Mouse (Mus musculus) CH12.LX (cell line): ENCODE results near the gene Commd1. TPM values are rescaled to one million over a fixed set of nuclear protein-coding genes. Genes with fewer than 3 reads are reported as not detected.
A peak's percentile ranks its signal among the peaks of the same experiment; 100 is the strongest.

ENCODE experiments used
- DNase-seq: peaks from one replicate; pipeline ENCODE4 v3.0.0-alpha.2; 2013; ENCODE audit errors: extremely low read depth
- H3K27ac ChIP-seq: 2 replicates; pipeline ENCODE4 v1.5.1; 2012; ENCODE audit warnings: low read depth, mild to moderate bottlenecking, control low read depth, moderate library complexity; ENCODE audit not compliant: insufficient read depth
- H3K27me3 ChIP-seq: replicated peaks from 2 replicates; pipeline ENCODE3; 2012; ENCODE audit warnings: inconsistent platforms
- H3K36me3 ChIP-seq, 2 experiments: replicated peaks in 1 of 2; 2 replicates each; pipeline versions ENCODE3 to v1.6.1; 2012; ENCODE audit warnings: inconsistent platforms in 1 of 2, low read length in 1 of 2, mild to moderate bottlenecking in 1 of 2, mixed read lengths in 1 of 2, moderate library complexity in 1 of 2; ENCODE audit not compliant: control insufficient read depth in 1 of 2, insufficient read depth in 1 of 2
- H3K4me1 ChIP-seq, 2 experiments: 2 replicates each; pipeline ENCODE4 v1.6.1; 2012; ENCODE audit warnings: inconsistent platforms in 1 of 2, moderate library complexity in 1 of 2; ENCODE audit not compliant: insufficient read depth in 2 of 2, control insufficient read depth in 1 of 2
- H3K4me2 ChIP-seq: 2 replicates; pipeline ENCODE4 v1.6.1; 2012; ENCODE audit warnings: low read depth, mild to moderate bottlenecking, control low read depth; ENCODE audit not compliant: poor library complexity, insufficient read depth, severe bottlenecking
- H3K4me3 ChIP-seq, 3 experiments: fragments of 150-350 bp in 1 of 3; sonication (generic) in 1 of 3; replicated peaks in 1 of 3; 2 replicates each; pipeline versions ENCODE3 to v1.5.1; 2011 to 2012; ENCODE audit warnings: low read depth in 2 of 3, low read length in 2 of 3, mild to moderate bottlenecking in 2 of 3, moderate library complexity in 2 of 3, control low read depth in 1 of 3, improper control_type of control experiment in 1 of 3, inconsistent platforms in 1 of 3, mixed read lengths in 1 of 3; ENCODE audit not compliant: poor library complexity in 1 of 3
- H3K79me2 ChIP-seq: replicated peaks from 2 replicates; pipeline ENCODE4 v1.6.1; 2012; ENCODE audit warnings: mild to moderate bottlenecking, moderate library complexity; ENCODE audit not compliant: control insufficient read depth, poor library complexity, insufficient read depth, severe bottlenecking; ENCODE audit errors: extremely low read depth
- H3K9ac ChIP-seq: 2 replicates; pipeline ENCODE4 v1.6.1; 2012; ENCODE audit warnings: low read depth, mild to moderate bottlenecking, control low read depth, moderate library complexity; ENCODE audit not compliant: insufficient read depth
- H3K9me3 ChIP-seq: replicated peaks from 2 replicates; pipeline ENCODE3; 2012; ENCODE audit warnings: low read length, inconsistent platforms, mixed read lengths
- BHLHE40 ChIP-seq: IDR thresholded peaks from 2 replicates; pipeline ENCODE4 v1.6.1; 2011; ENCODE audit warnings: mild to moderate bottlenecking, low read depth, low read length, improper control_type of control experiment
- CHD2 ChIP-seq: IDR thresholded peaks from 2 replicates; pipeline ENCODE4 v1.6.1; 2011; ENCODE audit warnings: low read length, improper control_type of control experiment
- CTCF ChIP-seq, 2 experiments: IDR thresholded peaks in 1 of 2; conservative IDR thresholded peaks in 1 of 2; 2 replicates each; pipeline ENCODE4 v1.5.1; 2011 to 2012; ENCODE audit warnings: low read depth in 2 of 2, low read length in 2 of 2, improper control_type of control experiment in 1 of 2, inconsistent platforms in 1 of 2, mild to moderate bottlenecking in 1 of 2, moderate library complexity in 1 of 2
- E2F4 ChIP-seq: IDR thresholded peaks from 2 replicates; pipeline ENCODE4 v1.6.1; 2011; ENCODE audit warnings: low read depth, low read length, improper control_type of control experiment; ENCODE audit not compliant: insufficient replicate concordance
- ETS1 ChIP-seq: conservative IDR thresholded peaks from 2 replicates; pipeline ENCODE4 v1.6.1; 2012; ENCODE audit warnings: low read depth, mild to moderate bottlenecking, inconsistent platforms, low read length, improper control_type of control experiment, moderate library complexity
- GABPA ChIP-seq: IDR thresholded peaks from 2 replicates; pipeline ENCODE4 v1.6.1; 2012; ENCODE audit warnings: low read depth, low read length, improper control_type of control experiment, inconsistent platforms; ENCODE audit not compliant: insufficient replicate concordance
- HCFC1 ChIP-seq: IDR thresholded peaks from 2 replicates; pipeline ENCODE4 v1.6.1; 2012; ENCODE audit warnings: low read depth, mild to moderate bottlenecking, inconsistent platforms, low read length, improper control_type of control experiment
- IRF4 ChIP-seq: IDR thresholded peaks from 2 replicates; pipeline ENCODE4 v1.6.1; 2014; ENCODE audit warnings: low read depth, mild to moderate bottlenecking, inconsistent platforms, low read length, improper control_type of control experiment
- JUN ChIP-seq: IDR thresholded peaks from 2 replicates; pipeline ENCODE4 v1.6.1; 2011; ENCODE audit warnings: low read depth, mild to moderate bottlenecking, low read length, improper control_type of control experiment, moderate library complexity; ENCODE audit not compliant: insufficient read depth
- JUND ChIP-seq: conservative IDR thresholded peaks from 2 replicates; pipeline ENCODE4 v1.6.1; 2011; ENCODE audit warnings: low read depth, low read length, improper control_type of control experiment
- MAX ChIP-seq: IDR thresholded peaks from 2 replicates; pipeline ENCODE4 v1.6.1; 2011; ENCODE audit warnings: low read length, improper control_type of control experiment
- MAZ ChIP-seq: IDR thresholded peaks from 2 replicates; pipeline ENCODE4 v1.6.1; 2012; ENCODE audit warnings: low read depth, mild to moderate bottlenecking, inconsistent platforms, low read length, improper control_type of control experiment, moderate library complexity
- MEF2A ChIP-seq: IDR thresholded peaks from 2 replicates; pipeline ENCODE4 v1.6.1; 2014; ENCODE audit warnings: low read depth, mild to moderate bottlenecking, inconsistent platforms, low read length, improper control_type of control experiment, borderline replicate concordance
- MXI1 ChIP-seq: IDR thresholded peaks from 2 replicates; pipeline ENCODE4 v1.6.1; 2011; ENCODE audit warnings: mild to moderate bottlenecking, low read depth, low read length, improper control_type of control experiment
- MYC ChIP-seq: IDR thresholded peaks from 2 replicates; pipeline ENCODE4 v1.6.1; 2011; ENCODE audit warnings: low read depth, mild to moderate bottlenecking, improper control_type of control experiment, low read length
- NELFE ChIP-seq: IDR thresholded peaks from 2 replicates; pipeline ENCODE4 v1.6.1; 2011; ENCODE audit warnings: low read depth, low read length, improper control_type of control experiment
- PAX5 ChIP-seq: IDR thresholded peaks from 2 replicates; pipeline ENCODE4 v1.6.1; 2012; ENCODE audit warnings: low read length, inconsistent platforms, mixed read lengths
- POLR2A ChIP-seq: IDR thresholded peaks from 2 replicates; pipeline ENCODE4 v1.6.1; 2011; ENCODE audit warnings: low read depth, mild to moderate bottlenecking, improper control_type of control experiment, low read length
- RAD21 ChIP-seq: IDR thresholded peaks from 2 replicates; pipeline ENCODE4 v1.6.1; 2011; ENCODE audit warnings: low read depth, mild to moderate bottlenecking, low read length, improper control_type of control experiment, moderate library complexity
- RCOR1 ChIP-seq: conservative IDR thresholded peaks from 2 replicates; pipeline ENCODE4 v1.6.1; 2012; ENCODE audit warnings: low read depth, mild to moderate bottlenecking, inconsistent platforms, low read length, improper control_type of control experiment
- SIN3A ChIP-seq: IDR thresholded peaks from 2 replicates; pipeline ENCODE4 v1.6.1; 2012; ENCODE audit warnings: low read length, improper control_type of control experiment, inconsistent platforms
- SMC3 ChIP-seq: IDR thresholded peaks from 2 replicates; pipeline ENCODE4 v1.6.1; 2011; ENCODE audit warnings: low read depth, low read length, improper control_type of control experiment
- TCF12 ChIP-seq: IDR thresholded peaks from 2 replicates; pipeline ENCODE4 v1.6.1; 2014; ENCODE audit warnings: low read depth, mild to moderate bottlenecking, inconsistent platforms, low read length, improper control_type of control experiment
- UBTF ChIP-seq: IDR thresholded peaks from 2 replicates; pipeline ENCODE4 v1.6.1; 2012; ENCODE audit warnings: low read depth, mild to moderate bottlenecking, inconsistent platforms, low read length, improper control_type of control experiment, moderate library complexity
- USF1 ChIP-seq: IDR thresholded peaks from 2 replicates; pipeline ENCODE4 v1.6.1; 2014; ENCODE audit warnings: low read depth, mild to moderate bottlenecking, inconsistent platforms, low read length, improper control_type of control experiment
- USF2 ChIP-seq: conservative IDR thresholded peaks from 2 replicates; pipeline ENCODE4 v1.6.1; 2011; ENCODE audit warnings: low read depth, low read length, improper control_type of control experiment
- ZMIZ1 ChIP-seq: IDR thresholded peaks from 2 replicates; pipeline ENCODE4 v1.6.1; 2012; ENCODE audit warnings: low read depth, mild to moderate bottlenecking, inconsistent platforms, low read length, improper control_type of control experiment
- ZNF384 ChIP-seq: IDR thresholded peaks from 2 replicates; pipeline ENCODE4 v1.6.1; 2012; ENCODE audit warnings: low read depth, low read length, improper control_type of control experiment, inconsistent platforms
- dilution Hi-C: fragments of 300-500 bp; cut with MboI; formaldehyde crosslinking; loops from 2 replicates; pipeline ENCODE4 v1.14.3; 2020; ENCODE audit warnings: low sequenced_read_pairs; ENCODE audit not compliant: extremely low pct_unique_long_range_greater_than_20kb, extremely low pct_ligation_motif_present
- in situ Hi-C: fragments of 300-500 bp; cut with MboI; formaldehyde crosslinking; loops from 3 replicates; pipeline ENCODE4 v1.14.3; 2019; ENCODE audit warnings: low sequenced_read_pairs, low pct_ligation_motif_present, low pct_unique_long_range_greater_than_20kb, mixed read lengths
- polyA plus RNA-seq: library from polyadenylated mRNA; unstranded; fragments of >175 nt; gene quantifications from 2 replicates; pipeline ENCODE4 v1.2.1, GENCODE M21; 2012; ENCODE audit warnings: low read depth; ENCODE audit not compliant: insufficient read length
- total RNA-seq, 2 experiments: library from RNA; depleted of rRNA; stranded (reverse); fragments of 300-350 nt in 1 of 2; fragments of >200 nt in 1 of 2; gene quantifications; 2 replicates each; pipeline ENCODE4 v1.2.3; 2012 to 2014

The Commd1 gene
- total and polyA plus RNA-seq, 3 experiments, result 109 to 163 (median 113) TPM

DNA sequence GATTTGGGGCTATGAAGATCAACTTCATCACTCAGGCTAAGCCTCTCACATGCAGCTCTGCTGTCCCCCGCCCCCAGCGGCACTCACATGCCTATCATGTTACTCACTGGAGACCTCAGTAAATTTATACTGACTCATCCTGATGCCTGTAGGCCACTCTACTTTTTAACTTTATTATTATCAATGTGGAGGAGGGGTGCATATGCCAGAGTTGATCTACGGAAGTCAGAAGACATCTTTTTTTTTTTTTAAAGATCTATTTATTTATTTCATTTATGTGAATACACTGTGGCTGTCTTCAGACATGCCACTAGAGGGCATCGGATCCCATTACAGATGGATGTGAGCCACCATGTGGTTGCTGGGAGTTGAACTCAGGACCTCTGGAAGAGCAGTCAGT lies 16.7 kb downstream of the Commd1 start:
- H3K36me3 ChIP-seq, result peaks cover 4 to 20% of the 10 kb centered on the region in 2 experiments
- no peak overlapping the region for H3K4me2 ChIP-seq
- no peak overlapping the region for H3K9ac ChIP-seq
- TF ChIP-seq MYC (0 out of 2 replicates have a peak, but pooled peaks have one; percentile 19), USF2 (no peak), CTCF (conservative IDR thresholded peaks at IDR 0.05 in 1 of 2, IDR thresholded peaks at IDR 0.05 in 1 of 2; ENCODE audit: low read depth in 2 of 2, low read length in 2 of 2) (peak in 1 of 2 experiments; percentile 67; a peak in 2 of 4 replicates), SMC3 (peak; percentile 31)
- no peak overlapping the region for H3K4me3 ChIP-seq
- dilution Hi-C loops (no loop called here), in situ Hi-C loops (no loop called here)
- H3K79me2 ChIP-seq, result no peaks in the 10 kb centered on the region; the same call in 1 of the 2 replicates
- H3K27ac ChIP-seq, result no peak overlapping the region
- no peaks in the 10 kb centered on the region for H3K27me3 ChIP-seq
- peaks cover 0 to 4% of the 10 kb centered on the region in 2 experiments; a peak in 3 of 4 replicates for H3K4me1 ChIP-seq
- no peak for DNase-seq
- peaks cover 11% of the 10 kb centered on the region for H3K9me3 ChIP-seq

DNA sequence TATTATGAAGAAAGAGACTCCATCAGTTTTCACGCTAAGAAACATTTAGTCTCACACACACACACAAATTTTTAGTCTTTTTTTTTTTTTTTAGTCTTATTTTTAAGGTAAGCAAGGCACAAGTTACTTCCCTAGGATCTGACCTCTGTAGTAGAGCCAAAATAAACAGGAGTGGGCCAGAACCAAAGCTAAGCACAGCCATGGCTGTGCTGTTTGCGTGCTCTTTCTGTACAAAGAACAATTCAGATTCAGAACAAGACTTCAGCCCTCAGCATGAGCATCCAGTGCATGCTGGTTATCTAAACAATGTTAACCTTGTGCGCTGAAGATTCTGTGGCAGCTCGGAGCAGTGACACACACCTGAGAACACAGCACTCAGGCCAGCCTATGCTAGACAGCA lies 17.8 kb downstream of the Commd1 start:
- no peak overlapping the region for H3K9ac ChIP-seq
- dilution Hi-C loops, result no loop called here

DNA sequence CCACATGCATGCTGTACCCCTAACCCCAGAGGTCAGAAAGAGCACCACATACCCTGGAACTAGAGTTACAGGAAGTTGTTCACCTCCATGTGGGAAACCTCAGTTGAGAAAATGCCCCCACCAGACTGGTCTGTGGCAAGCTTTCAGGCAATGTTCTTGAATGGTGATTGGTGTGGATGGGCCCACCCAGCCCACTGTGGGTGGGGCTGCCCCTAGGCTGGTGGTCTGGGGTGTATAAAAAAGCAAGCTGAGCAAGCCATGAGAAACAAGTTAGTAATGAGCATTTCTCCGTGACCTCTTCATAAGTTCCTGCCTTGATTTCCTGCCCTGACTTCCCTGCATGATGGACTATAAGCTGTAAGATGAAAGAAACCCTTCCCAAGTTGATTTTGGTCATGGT lies 20.1 kb downstream of the Commd1 start:
- dilution Hi-C loops (no loop called here), in situ Hi-C loops (no loop called here)
- peaks cover 3 to 4% of the 10 kb centered on the region in 2 experiments for H3K4me1 ChIP-seq
- H3K4me3 ChIP-seq, result no peak overlapping the region
- peaks cover 4 to 23% of the 10 kb centered on the region in 2 experiments for H3K36me3 ChIP-seq
- DNase-seq, result no peak
- H3K27ac ChIP-seq, result no peak overlapping the region
- H3K9me3 ChIP-seq, result peaks cover 5% of the 10 kb centered on the region
- TF ChIP-seq USF1, result no peak
- no peak for TF ChIP-seq GABPA
- no peak for TF ChIP-seq NELFE
- no peak for TF ChIP-seq ETS1
- no peak for TF ChIP-seq SMC3
- no peak for TF ChIP-seq RAD21
- TF ChIP-seq TCF12, result no peak
- TF ChIP-seq ZMIZ1, result no peak
- no peak for TF ChIP-seq CHD2
- TF ChIP-seq E2F4, result no peak
- TF ChIP-seq PAX5, result no peak
- TF ChIP-seq IRF4, result no peak
- no peak for TF ChIP-seq POLR2A
- TF ChIP-seq MXI1, result no peak
- TF ChIP-seq HCFC1, result no peak
- TF ChIP-seq MAZ, result no peak
- H3K79me2 ChIP-seq, result no peaks in the 10 kb centered on the region; the same call in 1 of the 2 replicates
- no peak overlapping the region for H3K4me2 ChIP-seq
- no peak overlapping the region for H3K9ac ChIP-seq
- H3K27me3 ChIP-seq, result no peaks in the 10 kb centered on the region

More for the DNA sequence above, 17.8 kb downstream of the Commd1 start:
- no peaks in the 10 kb centered on the region; the same call in 1 of the 2 replicates for H3K79me2 ChIP-seq
- in situ Hi-C loops, result no loop called here
- no peak overlapping the region for H3K27ac ChIP-seq
- no peaks in the 10 kb centered on the region for H3K27me3 ChIP-seq
- H3K36me3 ChIP-seq, result peaks cover 4 to 24% of the 10 kb centered on the region in 2 experiments
- peaks cover 0 to 4% of the 10 kb centered on the region in 2 experiments; a peak in 2 of 4 replicates for H3K4me1 ChIP-seq
- no peak overlapping the region for H3K4me2 ChIP-seq
- TF ChIP-seq ZNF384 (no peak), MAX (no peak), RCOR1 (no peak), BHLHE40 (no peak), CHD2 (no peak), E2F4 (no peak), UBTF (no peak), MEF2A (no peak), POLR2A (no peak), SIN3A (no peak), TCF12 (no peak), JUN (no peak), JUND (no peak), SMC3 (no peak), MYC (no peak)
- TF ChIP-seq, all 38 proteins: peak for 0
- DNase-seq, result no peak
- Histone ChIP-seq H3K9me3 (peaks cover 11% of the 10 kb centered on the region), H3K4me3 (no peak overlapping the region)
